Mouse (Mus musculus) gastrocnemius, postnatal 25 days (tissue): ENCODE measurements around the gene Lrfn3. TPM values are rescaled to one million over a fixed set of nuclear protein-coding genes. Genes with fewer than 3 reads are reported as not detected.

Source experiments
- DNase-seq: peaks from one replicate; pipeline ENCODE4 v3.0.0; 2022
- total RNA-seq, 2 experiments: library from RNA; stranded (reverse); gene quantifications; 1 replicate in 1 of 2; 2 replicates in 1 of 2; pipeline ENCODE4 v1.2.3; 2021

Lrfn3 gene
- total RNA-seq, 2 experiments from 2014 or later = 2.5 to 2.6 TPM

GRCm38 (mm10) chr7:30313666-30314320 is 48.8 kb downstream of the Lrfn3 start:
- DNase-seq = no peak

GRCm38 (mm10) chr7:30310136-30310535 is 52.4 kb downstream of the Lrfn3 start:
- DNase-seq = no peak

GRCm38 (mm10) chr7:30309395-30310129 is 53.0 kb downstream of the Lrfn3 start:
- DNase-seq = no peak

- peak; percentile 95 for DNase-seq
These were observed 54.2 kb downstream of the Lrfn3 start, which contains the start of gene Alkbh6 for GRCm38 (mm10) chr7:30308076-30309005. Gene Alkbh6, plus strand, starts transcription at chr7:30308717.

GRCm38 (mm10) chr7:30306083-30306779 is 56.3 kb downstream of the Lrfn3 start:
- no peak for DNase-seq

Other genes with a start within 250 kb of the Lrfn3 start
- 1 to 10 TPM; 1.0 to 1.1 TPM for gene Zfp382, start 240.8 kb downstream of the Lrfn3 start, total RNA-seq
- gene Zfp146, start 193.0 kb downstream of the Lrfn3 start, total RNA-seq = 10 to 100 TPM; 21.4 to 28.0 TPM
- 1,000 to 10,000 TPM; 1,093 to 1,260 TPM for gene Cox7a1, start 178.6 kb downstream of the Lrfn3 start, total RNA-seq
- 100 to 1,000 TPM; 201 to 255 TPM for gene Capns1, start 164.0 kb downstream of the Lrfn3 start, total RNA-seq
- 10 to 100 TPM; 50.8 to 58.9 TPM for gene Polr2i, start 130.8 kb downstream of the Lrfn3 start, total RNA-seq
- gene Tbcb, start 130.5 kb downstream of the Lrfn3 start, total RNA-seq = 10 to 100 TPM; 25.0 to 25.9 TPM
- gene Ovol3, start 127.0 kb downstream of the Lrfn3 start, total RNA-seq = not detected
- gene Thap8, start 82.7 kb downstream of the Lrfn3 start, total RNA-seq = under 1 TPM in 1 of 2 experiments, not detected in 1; 0.20 TPM
- 1 to 10 TPM; 1.8 to 3.8 TPM for gene Wdr62, start 82.4 kb downstream of the Lrfn3 start, total RNA-seq
- gene Clip3, start 71.0 kb downstream of the Lrfn3 start, total RNA-seq = 10 to 100 TPM in 1 of 2 experiments, 1 to 10 TPM in 1; 4.2 to 10.6 TPM
- 10 to 100 TPM; 18.6 to 18.8 TPM for gene Alkbh6, start 54.1 kb downstream of the Lrfn3 start, total RNA-seq
- 1 to 10 TPM; 1.2 to 1.4 TPM for gene Syne4, start 48.0 kb downstream of the Lrfn3 start, total RNA-seq
- gene E130208F15Rik, start 41.0 kb downstream of the Lrfn3 start, total RNA-seq = under 1 TPM; 0.31 to 0.46 TPM
- gene Sdhaf1, start 38.9 kb downstream of the Lrfn3 start, total RNA-seq = 1 to 10 TPM; 6.5 to 7.3 TPM
- gene Tyrobp, start 51.0 kb upstream of the Lrfn3 start, total RNA-seq = 1 to 10 TPM; 5.8 to 6.5 TPM
- not detected for gene Hcst, start 57.1 kb upstream of the Lrfn3 start, total RNA-seq
- gene Nfkbid, start 59.0 kb upstream of the Lrfn3 start, total RNA-seq = under 1 TPM in 1 of 2 experiments, not detected in 1; 0.27 TPM
- under 1 TPM; 0.72 to 0.95 TPM for gene Aplp1, start 82.8 kb upstream of the Lrfn3 start, total RNA-seq
- gene Kirrel2, start 94.9 kb upstream of the Lrfn3 start, total RNA-seq = not detected
- not detected for gene Nphs1, start 95.5 kb upstream of the Lrfn3 start, total RNA-seq
- not detected for gene Prodh2, start 130.8 kb upstream of the Lrfn3 start, total RNA-seq
- 1 to 10 TPM in 1 of 2 experiments, under 1 TPM in 1; 0.74 to 1.1 TPM for gene Arhgap33, start 172.3 kb upstream of the Lrfn3 start, total RNA-seq
- 1,000 to 10,000 TPM; 1,175 to 3,096 TPM for gene Hspb6, start 189.4 kb upstream of the Lrfn3 start, total RNA-seq
- gene Proser3, start 189.5 kb upstream of the Lrfn3 start, total RNA-seq = 1 to 10 TPM; 3.0 to 6.4 TPM
- 10 to 100 TPM in 1 of 2 experiments, 1 to 10 TPM in 1; 8.4 to 10.3 TPM for gene Lin37, start 197.1 kb upstream of the Lrfn3 start, total RNA-seq
- gene U2af1l4, start 200.5 kb upstream of the Lrfn3 start, total RNA-seq = 10 to 100 TPM; 54.1 to 55.6 TPM
- gene Gm49396, start 200.6 kb upstream of the Lrfn3 start, total RNA-seq = 1 to 10 TPM; 1.6 to 2.2 TPM
- 10 to 100 TPM; 91.2 to 92.1 TPM for gene Psenen, start 200.9 kb upstream of the Lrfn3 start, total RNA-seq
- gene Igflr1, start 202.7 kb upstream of the Lrfn3 start, total RNA-seq = under 1 TPM; 0.46 to 0.75 TPM
- gene Kmt2b, start 226.0 kb upstream of the Lrfn3 start, total RNA-seq = 10 to 100 TPM; 12.3 to 14.0 TPM
- not detected for gene Zbtb32, start 236.1 kb upstream of the Lrfn3 start, total RNA-seq